Mouse (Mus musculus) megakaryocyte-erythroid progenitor cell, adult 5-6 weeks (primary cell): ENCODE results near the gene Slfn2. TPM values are rescaled to one million over a fixed set of nuclear protein-coding genes. Genes with fewer than 3 reads are reported as not detected.
"Not testable (repeated sequence)": the region's sequence is repeated elsewhere in the genome, so short reads cannot be mapped to it uniquely, and the experiment has no call there.

Experiments used
- ATAC-seq: replicated peaks from 2 replicates; pipeline ENCODE4 v1.8.0; 2016; ENCODE audit warnings: mild to moderate bottlenecking, inconsistent platforms; ENCODE audit not compliant: severe bottlenecking, poor library complexity, low FRiP score, low TSS enrichment
- total RNA-seq, 2 experiments: library from RNA; stranded (forward) in 1 of 2; stranded (reverse) in 1 of 2; fragments of 200-1000, 215-1000 nt in 1 of 2; fragments of >200 nt in 1 of 2; fragmentation: Nextera tagmentation in 1 of 2; gene quantifications; 2 replicates each; pipeline ENCODE4 v1.2.3; 2014 to 2017

Slfn2 gene
- total RNA-seq (2014; fragmentation: Nextera tagmentation) (0.66 and 3.7 TPM in 2 replicates), total RNA-seq (2017) (1.4 and 8.3 TPM in 2 replicates)

GRCm38 (mm10) chr11:83064946-83065345 is at the start of gene Slfn2:
Gene Slfn2 (plus strand): TSS chr11:83065112.
- no peak for ATAC-seq

GRCm38 (mm10) chr11:83016093-83016492 is 48.8 kb upstream of the Slfn2 start:
- no peak for ATAC-seq

GRCm38 (mm10) chr11:83019561-83020519 is 45.1 kb upstream of the Slfn2 start:
- ATAC-seq, result peak; percentile 48; the same call in 1 of the 2 replicates

- no peak; the same call in 1 of the 2 replicates for ATAC-seq
These were observed 44.3 kb upstream of the Slfn2 start, which contains the start of gene Slfn8 for GRCm38 (mm10) chr11:83020621-83021020. Gene Slfn8 (minus strand): TSS chr11:83020810.

GRCm38 (mm10) chr11:83038686-83039085 is 26.2 kb upstream of the Slfn2 start:
- not testable (repeated sequence) for ATAC-seq

- no peak for ATAC-seq
These were observed 25.8 kb upstream of the Slfn2 start for GRCm38 (mm10) chr11:83039156-83039555.

GRCm38 (mm10) chr11:83039796-83040195 is 25.1 kb upstream of the Slfn2 start:
- no peak for ATAC-seq

GRCm38 (mm10) chr11:83040325-83040724 is 24.6 kb upstream of the Slfn2 start:
- peak; percentile 74 for ATAC-seq

- no peak for ATAC-seq
These were observed 23.9 kb upstream of the Slfn2 start for GRCm38 (mm10) chr11:83041000-83041399.

- ATAC-seq, result no peak
These were observed 21.0 kb upstream of the Slfn2 start for GRCm38 (mm10) chr11:83043891-83044290.

GRCm38 (mm10) chr11:83045642-83046041 is 19.3 kb upstream of the Slfn2 start:
- ATAC-seq, result no peak

- ATAC-seq, result peak; percentile 93
These were observed 7.0 kb upstream of the Slfn2 start for GRCm38 (mm10) chr11:83057863-83058262.

GRCm38 (mm10) chr11:83060412-83061020 is 4.4 kb upstream of the Slfn2 start:
- ATAC-seq, result no peak

GRCm38 (mm10) chr11:83061806-83062205 is 3.1 kb upstream of the Slfn2 start:
- ATAC-seq, result no peak

- no peak for ATAC-seq
These were observed 1.8 kb upstream of the Slfn2 start for GRCm38 (mm10) chr11:83063126-83063525.

- ATAC-seq, result no peak
These were observed 967 bp upstream of the Slfn2 start for GRCm38 (mm10) chr11:83063941-83064349.

- ATAC-seq, result peak; percentile 39; the same call in 1 of the 2 replicates
These were observed 781 bp downstream of the Slfn2 start for GRCm38 (mm10) chr11:83065441-83066344.

- ATAC-seq, result peak; percentile 95
These were observed 2.0 kb downstream of the Slfn2 start for GRCm38 (mm10) chr11:83066640-83067531.
